Mouse (Mus musculus) right cerebral cortex, adult 2 months (tissue): ENCODE measurements at regions not wholly inside any gene's neighbourhood (a gene's known extent, or its start where the extent isn't known, plus 50 kb on each side); places are given as distances from the start of the nearest gene placed in this dataset.
"Not testable (repeated sequence)": the region's sequence is repeated elsewhere in the genome, so short reads cannot be mapped to it uniquely, and the experiment has no call there.

ENCODE experiments used
- DNase-seq, 2 experiments: peaks; one replicate each; pipeline ENCODE4 v3.0.0; 2021 to 2022; ENCODE audit warnings: low spot score in 2 of 2

DNA sequence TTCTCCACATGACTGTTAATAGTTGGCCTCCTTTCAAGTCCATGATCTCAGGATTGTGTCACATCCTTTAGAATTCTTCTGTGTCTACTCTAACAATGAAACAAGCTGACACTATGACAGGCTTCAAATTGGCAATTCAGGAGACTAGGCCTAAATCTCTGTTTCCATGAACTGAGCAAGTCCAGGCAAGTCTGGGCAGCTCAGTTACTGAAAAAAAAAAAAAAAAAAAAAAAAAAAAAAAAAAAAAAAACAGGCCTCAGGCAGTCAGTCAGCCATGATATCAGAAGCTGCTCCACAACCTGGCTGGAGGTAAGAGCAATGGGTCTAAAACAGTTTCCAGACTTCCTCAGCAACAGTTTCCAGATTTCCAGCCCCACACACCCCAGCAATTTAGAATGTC lies 475.6 kb downstream of the Inhba start:
- DNase-seq: no peak

DNA sequence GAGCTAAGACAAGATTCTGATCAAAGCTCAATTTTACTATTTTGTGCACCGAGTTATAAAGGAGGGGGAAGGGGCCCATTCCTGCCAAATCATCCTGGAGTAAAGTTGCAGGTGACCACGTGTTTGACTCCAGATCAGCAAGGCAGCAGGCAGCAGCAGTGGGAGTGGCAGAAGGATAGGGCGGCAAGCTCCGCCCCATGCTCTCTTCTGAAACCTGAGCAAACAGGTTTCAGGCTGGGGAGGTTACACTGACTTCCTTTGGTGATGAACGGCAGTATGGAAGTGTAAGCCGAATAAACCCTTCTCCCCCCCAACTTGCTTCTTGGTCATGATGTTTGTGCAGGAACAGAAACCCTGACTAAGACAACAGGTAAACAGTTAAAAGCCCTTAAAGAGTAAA lies 479.0 kb downstream of the Inhba start:
- DNase-seq: not testable (repeated sequence)

DNA sequence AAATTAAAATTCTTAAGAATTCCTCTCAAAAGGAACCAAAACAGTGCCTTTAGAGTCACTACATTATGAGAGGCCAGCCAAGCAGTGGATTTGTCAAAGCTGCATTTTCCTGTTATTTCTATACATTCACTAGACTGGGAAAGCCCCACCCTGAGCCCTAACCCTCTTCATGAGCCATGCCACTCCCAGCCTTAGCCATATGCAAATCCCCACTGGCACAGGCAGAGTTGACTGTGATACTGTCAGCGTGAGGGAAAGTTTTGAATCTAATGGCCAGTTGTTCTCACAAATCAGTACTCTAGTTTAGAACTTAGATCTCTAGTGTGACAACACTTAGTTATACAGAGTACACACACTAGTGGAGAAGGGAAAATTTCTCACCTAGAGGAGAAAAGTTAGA lies 486.4 kb downstream of the Inhba start:
- no peak for DNase-seq

DNA sequence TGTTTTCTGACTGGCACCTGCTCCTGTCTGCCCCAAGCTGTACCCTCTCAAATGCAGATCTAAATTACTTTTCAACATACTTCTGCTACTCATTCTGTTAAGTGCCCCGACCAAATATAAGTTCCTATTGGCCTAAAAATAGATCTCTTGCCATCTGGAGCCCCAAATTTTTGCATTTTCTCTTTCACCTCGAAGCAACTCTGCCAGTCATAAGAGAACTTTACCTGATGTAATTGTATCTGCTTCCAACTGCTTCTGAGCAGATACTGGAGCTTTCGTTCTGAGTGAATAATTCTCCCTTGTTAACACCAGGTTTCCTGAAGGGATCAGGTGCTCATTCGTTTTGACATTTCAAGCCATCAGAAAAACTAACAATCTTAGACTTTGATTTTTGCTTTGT lies 501.2 kb downstream of the Inhba start:
- DNase-seq: no peak

DNA sequence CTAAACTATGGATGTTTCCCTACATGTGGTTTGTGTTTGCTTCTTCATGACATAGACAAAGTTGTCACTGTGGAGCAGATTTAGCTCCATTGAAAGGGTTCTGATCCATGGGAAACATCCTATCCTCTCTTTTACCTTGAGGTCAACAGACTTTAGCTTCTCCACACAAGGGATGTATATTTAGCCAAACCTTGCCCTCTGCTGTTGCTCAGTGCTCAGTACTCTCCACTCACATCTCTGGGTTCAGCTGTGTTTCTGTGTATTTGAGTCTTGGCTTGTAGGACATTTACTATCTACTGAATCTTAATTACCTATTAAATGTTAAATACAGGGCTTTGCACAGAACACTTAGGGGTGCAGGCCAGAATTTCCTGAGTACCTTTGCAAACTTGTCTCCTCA lies 503.5 kb downstream of the Inhba start:
- DNase-seq: no peak

DNA sequence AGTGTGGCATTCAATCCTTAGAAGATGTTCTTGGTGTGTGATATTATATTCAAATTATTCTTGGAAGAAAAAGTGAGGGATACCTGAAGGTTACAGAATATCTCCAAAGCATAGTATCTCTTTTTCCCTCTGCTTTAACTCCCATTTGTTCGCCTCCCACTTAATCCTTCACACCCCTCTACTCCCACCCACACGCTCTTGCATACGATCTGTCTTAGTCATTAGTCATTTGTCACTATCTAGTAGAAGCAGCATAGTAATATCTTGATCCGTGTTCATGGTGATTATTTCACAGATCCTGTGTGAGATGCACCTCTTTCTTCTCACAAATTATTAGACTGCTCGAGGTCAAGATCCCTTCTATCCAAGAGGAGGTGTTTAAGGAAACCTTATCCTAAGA lies 517.4 kb downstream of the Inhba start:
- DNase-seq: peak in 1 of 2 experiments; percentile 28

DNA sequence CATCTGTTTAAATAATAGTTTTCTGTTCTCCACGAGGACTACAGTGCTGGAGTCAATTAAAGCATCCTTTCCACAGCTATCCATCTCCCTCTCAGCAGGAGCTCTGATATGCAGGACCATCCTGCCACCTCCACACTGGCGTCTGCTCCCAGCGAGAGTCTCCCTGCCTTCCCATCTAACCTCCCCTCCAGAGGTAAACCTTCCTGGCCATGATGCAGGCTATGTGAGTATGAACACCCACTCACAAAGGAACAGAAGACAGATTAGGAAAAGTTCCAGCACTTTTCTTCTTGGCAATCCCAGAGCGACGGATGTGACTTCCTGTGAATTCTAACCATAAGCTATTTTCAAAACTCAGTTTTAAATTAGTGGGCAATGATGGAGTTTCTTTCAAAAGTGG lies 532.1 kb downstream of the Inhba start:
- peak; percentile 21 to 26 for DNase-seq

DNA sequence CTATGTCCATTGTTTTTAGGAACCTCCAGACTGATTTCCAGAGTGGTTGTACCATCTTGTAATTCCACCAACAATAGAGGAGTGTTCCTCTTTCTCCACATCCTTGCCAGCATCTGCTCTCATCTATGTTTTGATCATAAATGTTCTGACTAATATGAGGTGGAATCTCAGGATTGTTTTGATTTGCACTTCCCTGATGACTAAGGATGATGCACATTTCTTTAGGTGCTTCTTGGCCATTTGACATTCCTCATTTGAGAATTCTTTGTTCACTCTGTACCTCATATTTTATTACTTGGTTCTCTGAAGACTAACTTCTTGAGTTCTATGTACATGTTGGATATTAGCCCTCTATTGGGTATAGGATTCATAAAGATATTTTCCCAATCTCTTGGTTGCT lies 538.4 kb downstream of the Inhba start:
- no peak for DNase-seq

DNA sequence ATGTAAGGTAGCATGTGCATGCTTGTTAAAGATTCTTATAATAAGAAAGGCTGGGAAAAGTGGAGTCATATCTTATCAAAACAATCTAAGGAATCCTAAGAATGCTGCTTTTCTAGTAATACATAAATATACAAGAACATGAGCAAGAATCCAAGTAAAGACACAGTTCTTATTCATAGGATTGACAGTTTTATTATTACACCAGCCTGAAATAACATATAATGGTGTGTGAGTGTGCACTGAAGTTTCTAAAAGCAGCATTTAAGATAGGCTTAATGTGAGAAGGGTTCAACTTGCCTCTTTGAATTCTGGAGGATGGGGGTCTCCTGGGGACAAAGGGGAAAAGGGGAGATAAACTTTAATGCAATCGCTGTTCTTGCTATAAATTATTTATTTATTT lies 553.3 kb downstream of the Inhba start:
- no peak for DNase-seq

DNA sequence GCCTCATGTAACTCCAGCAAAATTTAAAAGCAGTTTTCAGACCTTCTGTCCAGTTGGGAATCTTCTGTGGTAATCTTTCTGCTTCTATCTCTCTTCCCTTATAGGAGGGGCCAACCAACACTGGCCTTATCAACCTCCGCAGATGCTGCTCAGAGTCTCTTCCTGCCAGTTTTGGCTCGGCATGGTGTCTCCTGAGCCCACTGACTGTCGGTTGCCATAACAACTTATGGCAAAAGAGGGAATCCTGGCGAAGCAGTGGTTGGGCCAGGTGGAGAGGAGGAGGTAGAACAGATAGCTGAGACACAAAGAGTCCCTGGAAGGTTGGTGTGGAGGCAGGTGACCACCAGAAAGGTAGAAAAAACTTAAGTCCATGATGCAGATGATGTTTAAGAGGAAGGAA lies 562.4 kb downstream of the Inhba start:
- DNase-seq: peak; percentile 18 to 39

DNA sequence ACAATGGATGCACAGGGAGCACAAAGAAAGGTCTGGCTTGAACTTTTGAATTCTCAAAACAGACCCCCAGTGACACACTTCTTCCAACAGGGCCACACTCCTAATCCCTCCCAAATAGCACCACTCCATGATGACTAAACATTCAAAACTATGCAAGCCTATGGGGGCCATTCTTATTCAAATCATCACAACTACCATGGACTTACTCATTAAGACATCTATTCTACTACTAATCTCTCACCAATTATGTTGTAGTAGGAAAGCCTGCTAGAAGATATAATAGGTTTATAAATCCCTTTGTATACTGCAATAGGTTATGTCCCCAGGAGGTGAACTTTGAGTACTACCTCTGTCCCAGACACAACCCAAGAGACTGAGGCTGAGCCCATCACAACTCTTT lies 574.6 kb downstream of the Inhba start:
- DNase-seq: no peak

DNA sequence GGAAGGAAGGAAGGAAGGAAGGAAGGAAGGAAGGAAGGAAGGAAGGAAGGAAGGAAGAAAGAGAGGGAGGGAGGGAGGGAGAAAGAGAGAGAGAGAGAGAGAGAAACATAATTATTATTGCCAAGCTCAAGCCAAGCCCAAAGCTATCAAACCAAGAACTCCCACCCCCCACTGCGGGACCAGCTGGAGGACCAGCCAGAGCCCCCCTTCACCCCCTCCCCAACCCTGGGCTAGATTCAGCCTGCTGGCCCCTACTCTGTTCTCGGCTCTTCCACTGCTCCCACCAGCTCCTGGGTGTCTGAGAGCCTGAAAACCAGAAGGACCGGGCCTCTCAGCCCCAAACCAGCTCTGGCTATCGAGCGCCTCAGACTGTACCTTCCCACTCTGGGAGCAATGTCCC lies 608.1 kb downstream of the Inhba start:
- no peak for DNase-seq

DNA sequence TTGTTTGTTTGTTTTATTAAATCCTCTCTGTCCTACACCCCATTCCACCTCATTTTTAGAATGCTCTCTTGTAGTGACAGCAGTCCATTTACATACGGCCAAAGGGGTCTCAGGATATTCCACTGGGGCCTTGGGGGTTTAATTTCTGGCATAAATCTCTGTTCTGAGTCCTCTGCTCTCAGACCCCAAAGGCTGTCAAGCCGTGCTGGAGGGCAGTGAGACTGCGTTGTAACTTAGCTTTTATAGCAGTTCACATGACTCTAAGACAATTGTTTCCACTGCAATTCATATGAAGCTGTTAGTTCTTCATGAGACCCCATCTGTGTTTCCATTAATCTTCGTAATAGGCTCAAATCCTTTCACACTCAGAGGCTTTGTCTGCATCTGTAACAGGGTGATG lies 614.9 kb downstream of the Inhba start:
- no peak for DNase-seq

DNA sequence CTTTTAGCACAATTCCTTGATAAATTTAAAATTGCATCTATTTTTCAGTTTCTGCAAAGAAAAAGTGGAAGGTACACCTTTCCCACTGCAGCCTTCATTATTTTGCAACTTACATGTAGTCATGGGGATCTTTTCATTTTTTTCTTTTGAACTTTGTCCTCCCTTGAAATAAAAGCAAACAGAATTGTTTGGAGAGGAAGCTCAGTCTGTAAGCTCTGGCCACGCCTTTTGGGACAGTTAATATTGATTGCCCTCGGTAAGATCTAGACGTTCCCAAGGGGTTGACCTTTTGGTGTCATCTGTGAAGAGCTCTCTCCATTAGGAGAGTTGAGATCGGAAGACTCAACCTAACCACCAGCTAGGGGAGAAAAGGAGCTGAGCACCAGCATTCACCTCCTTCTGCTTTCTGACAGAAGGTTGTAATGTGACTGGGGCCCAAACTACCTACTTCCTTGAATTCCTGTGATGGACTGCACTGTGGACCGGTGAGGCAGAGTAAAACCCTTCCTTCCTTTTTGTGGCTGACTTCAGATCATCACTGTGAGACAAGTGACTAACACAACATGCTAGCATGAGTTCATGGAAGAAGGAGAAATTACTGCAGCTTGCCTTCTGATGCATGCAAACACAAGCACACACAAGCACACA lies 621.9 kb downstream of the Inhba start:
- DNase-seq: no peak

DNA sequence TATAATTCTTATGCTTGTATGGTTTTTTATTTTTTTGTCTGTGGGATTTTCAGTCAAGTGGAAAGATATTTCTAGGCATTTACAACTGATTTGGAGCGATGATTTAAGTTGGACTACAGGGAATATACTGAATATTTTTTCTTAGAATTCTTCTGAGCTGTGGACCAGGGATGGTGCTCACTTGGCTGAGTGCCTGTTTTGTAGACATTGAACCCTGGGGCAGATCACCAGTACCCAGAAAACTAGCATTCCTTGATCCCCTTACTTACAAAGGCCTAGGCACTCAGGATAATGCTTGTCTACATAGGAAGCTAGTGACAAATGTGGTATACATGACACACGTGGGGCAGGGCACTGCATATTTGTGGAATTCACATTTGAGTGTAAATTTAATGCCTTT lies 624.6 kb downstream of the Inhba start:
- no peak for DNase-seq

DNA sequence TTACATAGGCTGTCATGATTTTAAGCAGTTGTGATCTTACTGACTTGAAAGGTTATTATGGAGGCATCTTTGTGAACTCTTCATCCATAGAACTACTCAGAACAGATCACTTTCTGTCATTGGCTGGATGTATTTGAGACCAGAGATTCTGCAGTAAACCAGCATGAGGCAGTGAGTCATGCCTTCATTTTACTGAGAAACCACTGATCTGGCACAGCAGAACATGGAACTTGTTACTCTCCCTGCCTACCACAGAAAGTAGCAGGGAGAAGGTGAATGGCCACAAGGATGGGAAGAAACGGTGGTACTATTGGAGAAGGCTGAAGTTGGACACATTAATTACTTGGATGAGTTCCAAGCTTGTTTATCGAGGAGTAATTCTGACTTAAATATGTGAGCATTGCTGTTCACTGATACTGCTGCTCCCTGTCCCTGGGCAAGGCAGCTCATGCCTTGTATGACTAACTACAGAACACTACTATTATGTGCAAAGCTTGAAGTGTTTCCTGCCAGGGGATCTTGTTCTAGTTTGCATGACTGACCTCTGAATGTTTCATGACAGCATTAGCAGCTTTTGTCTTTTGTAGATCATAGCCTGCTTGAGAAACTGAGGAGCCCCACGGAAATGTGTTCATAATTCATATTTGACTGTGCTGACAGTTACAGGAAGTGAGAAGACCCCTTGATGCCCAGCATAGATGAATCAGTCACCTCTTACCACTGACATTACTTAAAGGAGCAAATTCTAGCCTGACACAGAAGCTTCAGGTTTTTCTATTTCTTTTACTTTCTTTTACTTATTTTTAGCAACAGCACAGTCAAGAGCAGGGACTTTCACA lies 630.2 kb downstream of the Inhba start:
- peak in 1 of 2 experiments; percentile 8 for DNase-seq

DNA sequence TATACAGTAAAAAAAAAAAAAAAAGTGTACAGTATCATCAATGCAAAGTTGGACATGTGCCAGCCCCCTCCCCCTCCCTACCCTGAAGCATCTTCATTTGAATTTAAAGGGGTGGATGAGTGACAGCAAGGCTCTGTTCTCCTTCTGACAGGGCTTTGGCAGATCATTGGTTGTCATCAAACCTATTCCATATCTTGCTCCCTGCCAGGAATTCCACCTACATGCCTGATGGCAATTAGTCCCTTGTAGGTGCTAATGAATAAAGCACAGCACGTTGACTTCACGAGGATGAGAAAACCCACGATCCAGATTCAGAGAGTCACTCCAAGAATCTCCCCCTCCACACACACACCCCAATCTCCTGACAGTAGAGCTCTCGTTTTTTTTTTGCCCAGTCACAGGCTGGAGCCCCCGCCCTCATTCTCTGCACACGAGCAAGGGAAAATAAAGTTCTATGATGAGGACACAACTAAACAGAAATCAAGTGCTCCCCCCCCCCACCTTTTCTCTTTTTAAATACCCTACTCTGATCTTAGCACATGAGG lies 630.9 kb downstream of the Inhba start:
- DNase-seq: peak; percentile 16 to 33

DNA sequence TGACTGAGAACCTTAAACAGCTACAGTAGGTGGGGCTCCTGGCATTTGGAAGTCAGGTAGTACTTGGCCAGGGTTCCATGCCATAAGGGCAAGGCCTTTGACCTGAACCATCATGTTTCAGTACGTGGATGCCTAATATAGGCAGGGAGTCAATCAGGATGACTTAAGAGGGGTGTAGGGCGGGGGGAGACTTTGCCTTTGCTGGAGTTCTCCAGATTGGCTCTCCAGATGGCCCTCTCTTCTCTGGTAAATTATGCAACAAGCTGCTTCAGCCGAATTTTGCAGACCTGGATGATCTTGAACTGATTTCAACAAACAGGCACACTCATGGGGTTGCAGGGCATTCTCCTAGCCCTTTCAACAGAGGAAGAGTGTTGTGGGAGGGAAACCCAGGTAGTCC lies 633.7 kb downstream of the Inhba start:
- peak in 1 of 2 experiments; percentile 33 for DNase-seq

DNA sequence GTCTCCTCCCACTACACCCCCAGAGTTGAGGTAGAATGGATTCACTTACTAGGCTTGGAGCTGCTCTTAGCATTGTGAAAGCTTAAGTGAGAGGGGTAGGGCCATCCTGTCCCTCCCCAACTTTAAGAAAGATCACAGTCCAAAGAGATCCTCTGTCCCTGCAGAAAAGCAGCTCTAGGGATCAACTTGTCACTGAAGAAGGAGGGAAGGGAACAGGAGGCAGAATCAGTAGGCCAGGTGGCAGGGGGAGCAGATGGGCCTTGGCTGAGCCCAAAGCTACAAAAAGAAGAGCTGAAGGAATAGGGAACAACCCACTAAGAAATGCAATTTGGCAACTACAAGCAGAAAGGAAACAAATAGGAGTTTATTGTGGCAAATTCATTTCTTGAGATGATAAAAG lies 634.4 kb downstream of the Inhba start:
- peak in 1 of 2 experiments; percentile 15 for DNase-seq

DNA sequence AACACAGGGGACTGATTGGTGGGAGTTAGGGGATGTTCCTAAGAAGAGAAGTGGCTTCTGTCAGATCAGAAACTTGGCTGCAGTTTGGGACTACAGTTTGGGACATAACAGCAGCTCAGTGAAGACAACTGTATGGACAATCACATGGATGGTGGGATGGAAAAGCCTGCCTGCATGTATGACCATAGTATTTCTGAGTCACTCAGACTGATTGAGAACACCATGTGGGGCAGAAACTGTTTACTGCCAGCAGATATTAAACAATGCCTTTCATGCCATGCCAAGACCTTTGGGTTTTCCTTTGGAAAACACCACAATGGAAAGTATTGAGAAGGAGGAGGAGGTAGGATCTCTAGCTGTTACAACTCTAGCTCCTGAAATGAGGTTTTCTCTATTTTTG lies 635.0 kb downstream of the Inhba start:
- no peak for DNase-seq

DNA sequence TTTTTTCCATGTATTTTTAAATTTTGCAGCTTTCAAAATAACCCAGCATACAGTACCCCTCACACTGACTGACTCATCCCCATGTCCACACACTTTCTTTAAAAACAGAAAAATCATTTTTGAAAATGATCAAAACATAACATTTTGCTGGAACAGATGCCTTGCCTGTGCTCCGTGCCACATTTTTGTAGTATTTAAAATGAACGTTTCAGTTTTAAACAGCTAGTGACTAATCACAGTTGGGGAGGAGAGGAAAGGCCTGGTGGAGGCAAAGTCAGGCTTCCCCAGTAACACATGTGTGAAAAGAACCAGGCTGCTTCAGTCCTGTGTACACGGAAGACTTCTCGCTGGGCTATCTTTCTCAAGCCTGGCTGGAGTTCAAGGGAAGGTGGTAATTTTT lies 644.5 kb downstream of the Inhba start:
- peak; percentile 50 to 56 for DNase-seq

DNA sequence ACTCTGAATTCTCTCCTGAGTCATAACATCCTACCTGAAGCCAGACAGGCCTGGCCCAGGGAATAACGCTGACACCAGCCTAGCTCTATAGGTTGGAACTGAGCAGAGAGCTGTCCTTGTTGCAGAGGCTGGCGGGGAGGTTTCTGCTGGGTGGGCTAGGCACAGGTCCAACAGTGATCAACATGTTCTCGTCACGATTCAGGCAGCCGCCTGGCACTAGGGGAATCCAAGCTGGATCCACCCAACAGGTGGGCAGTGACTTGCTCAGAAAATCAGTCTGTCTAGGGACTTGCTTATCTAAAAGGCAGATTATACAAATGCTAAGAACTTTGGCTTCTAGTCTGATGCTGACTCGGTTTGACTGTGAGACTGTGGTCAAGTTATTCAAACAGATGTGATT lies 648.2 kb downstream of the Inhba start:
- peak; percentile 39 to 40 for DNase-seq

DNA sequence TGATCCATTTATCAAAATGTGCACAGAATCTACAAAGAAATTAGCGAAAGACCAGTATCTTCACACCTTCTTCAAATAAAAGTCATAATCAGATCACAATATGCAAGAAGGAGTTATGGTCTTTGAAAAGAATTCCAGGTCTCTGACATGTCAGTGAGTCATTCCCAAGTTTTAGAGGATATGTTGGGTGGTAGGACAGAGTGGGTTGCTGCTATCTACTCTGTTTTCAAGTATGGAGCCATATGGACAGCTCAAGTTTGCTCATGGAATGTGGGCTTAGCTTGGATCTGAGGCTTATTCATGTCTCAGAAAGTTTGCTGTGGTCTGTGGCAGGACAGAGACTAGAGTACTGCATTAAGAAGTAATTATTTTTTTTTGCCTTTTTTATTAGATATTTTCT lies 657.0 kb downstream of the Inhba start:
- no peak for DNase-seq
